Mouse (Mus musculus): Measurements from ENCODE around the gene Slc22a3. TPM values are rescaled to one million over a fixed set of nuclear protein-coding genes. Genes with fewer than 3 reads are reported as not detected.

Slc22a3 gene
- total RNA-seq, 2 experiments from 2014 or later: 3.4 to 3.5 TPM

DNA sequence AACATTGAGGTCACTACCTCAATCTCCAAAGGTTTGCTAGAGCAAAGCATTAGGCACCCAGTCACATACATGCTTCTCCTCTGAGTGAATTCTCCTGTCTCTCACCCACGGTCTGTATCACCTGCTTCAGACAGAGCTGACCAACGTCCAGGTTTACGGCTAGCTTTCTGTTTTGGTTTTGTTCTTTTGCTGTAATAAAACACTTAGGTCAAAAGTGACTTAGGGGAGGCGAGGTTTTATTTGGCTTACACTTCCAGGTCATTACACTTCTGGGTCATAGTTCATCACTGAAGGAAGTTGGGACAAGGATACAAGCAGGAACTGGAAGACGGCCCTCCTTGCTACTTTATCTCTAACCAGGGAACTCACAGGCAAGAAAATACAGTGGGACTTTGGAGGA lies 138.1 kb downstream of the Slc22a3 start:
- no peak for DNase-seq
- intact Hi-C loops (cut with DNase I; ENCODE audit: low total_unique reads): loop anchor here (5.0 kb wide), 1 partner anchor 102 kb away; no protein-coding TSS in a partner anchor

Other genes with a start within 250 kb of the Slc22a3 start
- gene Map3k4, start 188.9 kb downstream of the Slc22a3 start, total RNA-seq (2021): 10 to 100 TPM; 15.4 to 22.5 TPM
- not detected for gene Plg, start 129.1 kb downstream of the Slc22a3 start, total RNA-seq (2021)
- not detected for gene Slc22a2, start 76.4 kb upstream of the Slc22a3 start, total RNA-seq (2021)
- gene Slc22a1, start 168.1 kb upstream of the Slc22a3 start, total RNA-seq (2021): not detected

All from gastrocnemius, postnatal 14 days (tissue).